Mouse (Mus musculus): ENCODE measurements around the gene Sf1.

Gene Sf1

DNA sequence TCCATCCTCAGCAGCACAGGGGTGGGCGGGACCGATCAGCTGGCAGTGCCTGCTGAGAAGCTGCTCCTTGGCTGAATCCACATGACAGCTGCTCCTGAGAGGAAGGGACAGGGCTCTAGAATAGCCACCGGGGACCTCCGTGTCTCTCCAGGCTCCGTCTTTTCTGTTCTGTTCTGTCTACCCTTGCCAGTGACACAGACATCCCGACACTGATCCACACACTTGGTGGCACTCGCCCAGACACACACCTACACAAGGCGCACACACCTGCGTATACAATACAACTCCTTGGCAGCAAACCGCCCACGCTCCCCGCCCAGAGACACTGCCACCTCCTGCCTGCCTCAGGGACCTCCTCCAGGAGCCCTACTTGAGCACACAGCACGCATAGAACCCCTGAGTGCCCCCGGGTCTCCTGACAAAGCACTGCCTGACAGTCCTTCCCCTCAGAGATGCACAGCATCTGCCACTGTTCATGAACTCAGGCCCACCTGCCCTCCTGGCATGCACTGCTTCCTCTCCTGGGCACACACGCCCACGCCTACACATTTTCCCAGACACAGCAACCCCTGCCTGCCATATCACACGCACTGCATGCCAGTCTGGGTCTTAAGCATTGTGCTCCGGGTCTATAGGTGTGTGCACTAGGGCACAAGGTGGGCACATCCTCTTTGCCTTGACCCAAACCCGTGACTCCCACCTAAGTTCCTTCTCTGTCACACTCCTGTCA lies 57.2 kb downstream of the Sf1 start:
- DNase-seq (ENCODE audit: low spot score) = no peak

DNA sequence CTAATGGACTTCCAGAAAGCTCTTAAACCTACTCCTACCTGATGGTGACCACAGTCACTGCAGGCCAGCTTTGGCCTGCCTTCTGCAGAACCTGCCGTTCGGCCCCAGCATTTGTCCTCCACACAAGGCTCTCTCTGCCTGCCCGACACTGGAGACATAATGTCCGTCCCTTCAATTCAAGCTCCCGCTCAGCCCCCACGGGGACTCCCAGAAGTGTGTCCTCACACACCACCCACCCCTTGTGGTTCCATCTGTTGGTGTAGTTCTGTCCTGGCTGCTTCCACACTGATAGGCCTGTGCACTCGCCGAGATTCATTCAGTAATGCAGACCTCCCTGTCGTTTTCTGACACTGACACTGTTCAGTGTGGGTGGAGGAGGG lies 57.7 kb downstream of the Sf1 start:
- no peak for DNase-seq (ENCODE audit: low spot score)

DNA sequence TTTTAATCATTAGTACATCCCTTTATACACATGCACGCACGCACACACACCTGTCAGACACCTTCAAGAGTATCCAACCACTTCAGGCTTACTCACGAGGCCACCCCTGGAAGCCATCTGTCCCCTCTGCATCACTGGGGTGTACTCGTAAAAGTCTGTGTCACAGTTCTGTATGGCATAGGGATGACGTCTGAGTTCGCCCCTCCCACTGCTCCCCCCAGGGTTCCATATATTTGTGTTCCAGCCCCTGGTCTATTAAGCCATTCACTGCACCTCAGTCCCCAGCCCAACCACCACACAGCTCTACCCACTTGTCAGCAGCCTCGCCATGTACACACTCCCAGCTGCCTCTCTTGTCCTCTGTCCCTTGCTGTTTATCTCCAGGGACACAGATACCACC lies 58.5 kb downstream of the Sf1 start:
- DNase-seq (ENCODE audit: low spot score) = no peak

DNA sequence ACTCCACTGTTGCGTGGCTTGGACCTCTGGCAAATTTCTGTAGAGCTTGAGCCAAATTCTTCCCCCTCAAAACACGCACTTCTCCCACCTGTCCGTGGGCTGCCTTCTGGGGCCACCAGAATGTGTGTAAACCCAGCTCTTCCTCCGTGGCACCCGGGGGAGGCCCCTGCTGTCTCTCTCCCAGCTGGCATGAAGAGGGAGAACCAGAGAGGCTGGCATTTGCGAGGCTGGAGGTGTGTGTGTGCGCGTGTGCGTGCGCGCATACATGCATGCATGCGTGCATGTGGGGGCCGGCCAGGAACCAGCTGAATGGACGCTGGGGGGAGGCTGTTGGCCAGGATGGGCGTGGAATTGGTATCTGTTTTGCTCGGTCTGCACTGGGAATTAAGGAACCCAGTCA lies 59.8 kb downstream of the Sf1 start:
- DNase-seq (ENCODE audit: low spot score) = no peak

DNA sequence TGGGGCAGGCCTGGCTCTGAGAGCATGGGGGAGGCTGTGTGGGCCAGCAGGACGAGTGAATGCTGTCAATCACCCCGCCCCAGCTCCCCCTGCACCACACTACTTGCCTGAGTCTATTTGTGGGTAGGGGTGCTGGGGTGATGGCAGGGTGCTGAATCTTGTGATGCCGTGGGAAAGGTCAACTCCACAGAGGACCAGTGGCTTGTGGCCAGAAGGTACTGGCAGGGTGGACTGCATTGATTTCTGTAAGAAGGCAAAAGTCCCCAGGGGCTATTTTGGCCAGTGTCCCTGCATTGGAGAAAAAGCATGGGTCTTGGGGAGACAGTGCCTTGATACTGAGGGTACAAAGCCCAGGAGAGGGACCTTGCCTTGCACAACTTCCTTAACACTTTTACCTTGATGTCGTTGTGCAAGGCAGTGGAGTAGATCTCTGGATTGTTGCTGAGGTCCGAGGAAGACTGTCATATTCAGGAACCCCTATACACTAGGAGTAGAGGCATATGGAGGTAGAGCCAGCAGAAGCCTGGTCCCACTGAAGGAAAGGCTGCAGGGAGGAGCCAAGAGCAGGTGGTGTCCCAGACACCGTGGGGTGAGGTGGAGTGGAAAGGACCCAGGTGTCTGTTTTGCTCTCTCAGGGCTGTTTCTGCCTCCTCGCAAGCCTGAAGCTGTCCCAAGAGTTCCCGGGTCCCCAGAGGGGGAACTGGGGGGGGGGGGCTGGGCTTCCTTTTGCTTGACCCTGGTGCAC lies 60.8 kb downstream of the Sf1 start:
- no peak for DNase-seq (ENCODE audit: low spot score)

DNA sequence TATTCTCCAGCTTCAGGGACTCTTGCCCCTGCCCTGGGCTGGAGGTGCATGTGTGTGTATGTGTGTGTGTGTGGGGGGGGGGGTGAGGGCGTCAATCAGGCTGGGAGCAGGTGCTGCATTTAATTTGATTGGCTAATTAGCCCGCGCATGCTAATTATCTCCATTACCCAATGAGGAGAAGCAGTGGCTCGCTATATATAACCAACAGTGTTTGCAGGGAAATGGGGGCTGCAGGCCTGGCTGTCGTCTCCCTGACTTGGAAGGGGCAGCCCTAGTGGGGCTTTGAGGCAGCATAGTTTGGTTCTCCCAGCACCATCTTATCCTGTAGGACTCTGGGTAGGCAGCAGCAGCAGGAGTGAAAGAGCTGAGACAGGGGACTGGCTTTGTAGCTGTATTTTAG lies 62.1 kb downstream of the Sf1 start:
- no peak for DNase-seq (ENCODE audit: low spot score)

DNA sequence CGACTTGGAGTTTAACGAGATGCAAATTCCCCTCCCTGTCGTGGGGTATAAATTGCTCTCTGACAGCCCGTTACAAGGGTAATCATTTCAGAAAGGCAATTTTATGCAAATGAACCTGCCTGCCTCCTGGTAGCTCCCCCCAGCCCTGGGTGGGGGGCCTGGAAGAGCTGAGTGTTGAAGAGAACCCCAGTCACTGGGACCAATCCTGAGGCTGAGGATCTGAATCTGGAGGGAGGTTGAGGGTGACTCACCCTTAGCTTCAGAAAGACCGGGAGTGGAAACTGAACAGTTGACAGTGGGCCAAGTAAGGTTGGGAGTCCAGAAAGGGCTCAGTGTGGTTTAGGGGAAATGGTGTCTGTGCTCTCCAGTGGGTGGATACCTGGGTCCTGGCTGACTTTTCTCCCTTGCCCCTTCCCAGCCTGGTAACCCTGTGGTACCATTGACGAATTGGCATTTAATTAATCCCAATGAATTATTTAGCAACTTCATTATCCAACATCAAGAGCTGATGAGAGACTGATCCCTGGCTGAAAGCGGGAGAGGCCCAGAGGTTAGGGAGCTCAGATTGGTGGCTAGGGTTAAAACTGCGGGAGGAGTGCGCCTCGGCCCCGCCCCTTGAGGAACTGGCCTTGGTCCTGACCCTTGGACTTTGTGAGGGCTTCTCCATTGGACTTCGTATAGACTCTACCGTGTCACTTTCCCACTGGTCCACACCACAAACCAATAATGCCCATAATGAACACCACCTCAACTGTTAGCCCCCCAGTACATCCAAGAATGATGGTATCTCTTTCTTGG lies 63.4 kb downstream of the Sf1 start:
- peak; percentile 47 for DNase-seq (ENCODE audit: low spot score)
